Mouse (Mus musculus) midbrain, embryonic 16.5 days (tissue): ENCODE results near the gene Cdipt. TPM values are rescaled to one million over a fixed set of nuclear protein-coding genes. Genes with fewer than 3 reads are reported as not detected.

Experiments
- ATAC-seq: fragments of 200-750 bp; cut with Nextera tagmentation; 2 replicates; pipeline ENCODE4 v1.8.0; 2017; ENCODE audit warnings: moderate TSS enrichment
- H3K27ac ChIP-seq: fragments of 300-500 bp; sonication (generic); 2 replicates; pipeline ENCODE4 v1.5.1; 2014; ENCODE audit warnings: mild to moderate bottlenecking, low read length, mixed read lengths
- H3K27me3 ChIP-seq: fragments of 300-500 bp; sonication (generic); 2 replicates; pipeline ENCODE4 v1.6.1; 2014; ENCODE audit warnings: low read depth, low read length, mixed read lengths; ENCODE audit not compliant: control insufficient read depth, insufficient read depth
- H3K36me3 ChIP-seq: fragments of 300-500 bp; sonication (generic); 2 replicates; pipeline ENCODE4 v1.6.1; 2014; ENCODE audit warnings: mild to moderate bottlenecking, low read length, moderate library complexity, mixed read lengths; ENCODE audit not compliant: control insufficient read depth, insufficient read depth
- H3K4me1 ChIP-seq: fragments of 300-500 bp; sonication (generic); 2 replicates; pipeline ENCODE4 v1.6.1; 2014; ENCODE audit warnings: mild to moderate bottlenecking, low read length, mixed read lengths; ENCODE audit not compliant: control insufficient read depth, insufficient read depth
- H3K4me2 ChIP-seq: fragments of 300-500 bp; sonication (generic); 2 replicates; pipeline ENCODE4 v1.6.1; 2014; ENCODE audit warnings: mild to moderate bottlenecking, low read length, mixed read lengths
- H3K4me3 ChIP-seq: fragments of 300-500 bp; sonication (generic); 2 replicates; pipeline ENCODE4 v1.5.1; 2014; ENCODE audit warnings: low read depth, mild to moderate bottlenecking, low read length, moderate library complexity, mixed read lengths
- H3K9ac ChIP-seq: fragments of 300-500 bp; sonication (generic); 2 replicates; pipeline ENCODE4 v1.6.1; 2014; ENCODE audit warnings: low read depth, low read length, mixed read lengths
- H3K9me3 ChIP-seq: fragments of 300-500 bp; sonication (generic); replicated peaks from 2 replicates; pipeline ENCODE4 v1.6.1; 2014; ENCODE audit warnings: mild to moderate bottlenecking, low read length, mixed read lengths; ENCODE audit not compliant: control insufficient read depth, poor library complexity, severe bottlenecking
- WGBS: fragments of 180-500 bp; shearing (Covaris S2); extraction: QIAGEN DNeasy Blood & Tissue Kit; methylation state at CpG from one replicate; pipeline ENCODE4 v1.1.7; 2014; 5-methylcytosine and 5-hydroxymethylcytosine counted together
- polyA plus RNA-seq: library from polyadenylated mRNA; unstranded; fragments of >200 nt; fragmentation: Nextera tagmentation; extraction: Ambion mirVana; gene quantifications from 2 replicates; pipeline ENCODE4 v1.2.1, GENCODE M21; 2015

Gene Cdipt
- polyA plus RNA-seq, 1 experiment from 2014 or later, result 141 TPM

- Histone ChIP-seq H3K27ac (peak within 1 kb of the TSS; percentile 93), H3K4me1 (peaks cover 43% of the 10 kb centered on the region), H3K4me3 (peak within 1 kb of the TSS; percentile 56), H3K9me3 (no peaks in the 10 kb centered on the region), H3K36me3 (peaks cover 10% of the 10 kb centered on the region), H3K4me2 (peak within 1 kb of the TSS; percentile 78), H3K27me3 (no peaks in the 10 kb centered on the region), H3K9ac (peak within 1 kb of the TSS; percentile 71)
- under 1% methylated on average over 21 of the region's 21 CpGs for WGBS
- ATAC-seq, result peak; percentile 74
Measured at GRCm38 (mm10) chr7:126949403-126949792, 26.3 kb upstream of the Cdipt start, which contains the start of gene Asphd1. Gene Asphd1 (minus strand): TSS chr7:126949582.

GRCm38 (mm10) chr7:126949793-126950646 is 25.7 kb upstream of the Cdipt start, which contains the start of gene Sez6l2:
Gene Sez6l2 (plus strand): TSS chr7:126950563.
- H3K27ac ChIP-seq, result peak within 1 kb of the TSS; percentile 93
- peaks cover 43% of the 10 kb centered on the region for H3K4me1 ChIP-seq
- H3K9ac ChIP-seq, result peak within 1 kb of the TSS; percentile 71

GRCm38 (mm10) chr7:126950647-126951615 is 24.8 kb upstream of the Cdipt start:
- H3K4me2 ChIP-seq, result peak overlapping the region; percentile 78
- H3K4me1 ChIP-seq, result peaks cover 43% of the 10 kb centered on the region
- peak; percentile 5 for ATAC-seq

More at GRCm38 (mm10) chr7:126949793-126950646, 25.7 kb upstream of the Cdipt start, which contains the start of gene Sez6l2:
- peak within 1 kb of the TSS; percentile 56 for H3K4me3 ChIP-seq
- peak; percentile 93 for ATAC-seq
- peak within 1 kb of the TSS; percentile 78 for H3K4me2 ChIP-seq
- H3K27me3 ChIP-seq, result no peaks in the 10 kb centered on the region
- peaks cover 8% of the 10 kb centered on the region for H3K36me3 ChIP-seq
- no peaks in the 10 kb centered on the region for H3K9me3 ChIP-seq
- WGBS, result under 1% methylated on average over 42 of the region's 42 CpGs

DNA sequence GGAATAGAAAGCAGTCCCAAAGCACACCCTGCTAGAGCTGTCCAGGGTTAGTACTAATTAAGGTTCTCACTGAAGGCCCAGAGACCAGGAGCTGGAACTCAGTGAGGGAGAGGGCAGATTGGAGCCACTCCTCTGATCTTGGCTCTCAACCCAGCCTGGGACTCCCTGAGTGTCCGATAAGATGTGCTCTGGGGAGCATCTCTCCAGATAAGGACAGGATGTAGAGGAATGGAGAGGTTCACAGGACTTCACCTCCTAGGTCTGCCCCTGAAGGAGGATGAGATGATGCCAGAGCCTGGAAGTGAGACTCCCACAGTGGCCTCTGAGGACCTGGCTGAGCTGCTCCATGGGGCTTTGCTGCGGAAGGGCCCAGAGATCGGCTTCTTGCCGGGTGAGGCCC is 24.0 kb upstream of the Cdipt start:
- Histone ChIP-seq H3K27ac (no peak overlapping the region), H3K36me3 (peaks cover 3% of the 10 kb centered on the region; the same call in 1 of the 2 replicates), H3K4me2 (peak overlapping the region; percentile 78), H3K4me1 (peaks cover 43% of the 10 kb centered on the region), H3K27me3 (no peaks in the 10 kb centered on the region), H3K9me3 (no peaks in the 10 kb centered on the region), H3K4me3 (peak overlapping the region; percentile 56), H3K9ac (peak overlapping the region; percentile 71)
- no peak for ATAC-seq
- 26% methylated on average over 4 of the region's 4 CpGs for WGBS

More at GRCm38 (mm10) chr7:126950647-126951615, 24.8 kb upstream of the Cdipt start:
- peak overlapping the region; percentile 56 for H3K4me3 ChIP-seq
- H3K9ac ChIP-seq, result peak overlapping the region; percentile 71
- peaks cover 3% of the 10 kb centered on the region; the same call in 1 of the 2 replicates for H3K36me3 ChIP-seq
- H3K27ac ChIP-seq, result peak overlapping the region; percentile 93
- H3K9me3 ChIP-seq, result no peaks in the 10 kb centered on the region
- WGBS, result 4% methylated on average over 26 of the region's 26 CpGs
- H3K27me3 ChIP-seq, result no peaks in the 10 kb centered on the region

DNA sequence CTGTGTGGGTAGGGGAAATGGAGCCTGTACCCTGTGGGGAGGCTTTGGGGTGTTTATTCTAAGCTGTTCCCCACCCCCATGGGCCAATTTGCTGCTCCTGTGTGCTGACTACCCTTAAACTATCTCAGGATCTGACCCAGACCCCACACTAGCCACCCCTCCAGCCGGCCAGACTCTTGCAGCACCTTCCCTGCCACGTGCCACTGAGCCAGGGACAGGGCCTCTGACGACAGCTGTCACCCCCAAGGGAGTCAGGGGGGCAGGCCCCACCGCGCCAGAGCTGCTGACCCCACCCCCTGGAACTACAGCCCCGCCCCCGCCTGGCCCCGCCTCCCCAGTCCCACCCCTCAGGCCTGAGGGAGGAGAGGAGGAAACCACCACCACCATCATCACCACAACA is 23.1 kb upstream of the Cdipt start:
- no peaks in the 10 kb centered on the region for H3K27me3 ChIP-seq
- peak overlapping the region; percentile 78 for H3K4me2 ChIP-seq
- H3K9ac ChIP-seq, result peak overlapping the region; percentile 55
- no peaks in the 10 kb centered on the region for H3K9me3 ChIP-seq
- 0% methylated on average over 2 of the region's 8 CpGs for WGBS
- no peak overlapping the region for H3K27ac ChIP-seq
- ATAC-seq, result no peak
- peaks cover 37% of the 10 kb centered on the region for H3K4me1 ChIP-seq
- H3K4me3 ChIP-seq, result peak overlapping the region; percentile 56
- peaks cover 3% of the 10 kb centered on the region; the same call in 1 of the 2 replicates for H3K36me3 ChIP-seq

- Histone ChIP-seq H3K27me3 (no peaks in the 10 kb centered on the region), H3K4me3 (no peak overlapping the region), H3K9me3 (no peaks in the 10 kb centered on the region), H3K9ac (no peak overlapping the region), H3K27ac (no peak overlapping the region), H3K4me2 (no peak overlapping the region), H3K4me1 (peaks cover 22% of the 10 kb centered on the region), H3K36me3 (peaks cover 17% of the 10 kb centered on the region)
- no peak for ATAC-seq
- 67% methylated on average over 3 of the region's 3 CpGs for WGBS
Measured at GRCm38 (mm10) chr7:126955125-126955524, 20.6 kb upstream of the Cdipt start.

- no peak overlapping the region for H3K27ac ChIP-seq
- peaks cover 38% of the 10 kb centered on the region for H3K36me3 ChIP-seq
- no peaks in the 10 kb centered on the region for H3K9me3 ChIP-seq
- H3K27me3 ChIP-seq, result peaks cover 3% of the 10 kb centered on the region
- H3K4me3 ChIP-seq, result no peak overlapping the region
- ATAC-seq, result no peak
- H3K4me2 ChIP-seq, result no peak overlapping the region
- H3K9ac ChIP-seq, result no peak overlapping the region
- no peaks in the 10 kb centered on the region for H3K4me1 ChIP-seq
- WGBS, result 76% methylated on average over 9 of the region's 9 CpGs
Measured at GRCm38 (mm10) chr7:126959780-126960179, 15.9 kb upstream of the Cdipt start.

DNA sequence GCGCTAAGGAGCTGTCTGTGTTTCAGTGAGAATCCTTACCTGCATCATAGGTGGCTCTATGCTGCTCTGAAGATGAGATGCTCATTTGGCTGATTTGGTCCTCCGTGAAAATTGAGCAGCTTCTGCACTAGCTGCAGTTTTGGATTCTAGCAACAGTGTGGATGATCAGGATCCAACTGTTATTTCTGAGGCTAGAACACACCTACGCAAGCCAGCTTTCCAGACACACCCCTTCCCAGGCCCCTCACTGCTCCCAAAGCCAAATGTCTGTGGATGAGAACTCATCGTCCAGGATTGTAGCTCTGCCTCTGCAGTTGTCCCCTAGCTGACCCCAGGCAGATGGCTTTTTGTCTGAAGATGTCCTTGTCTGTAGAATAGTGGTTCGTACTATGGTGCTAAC is 14.6 kb upstream of the Cdipt start:
- Histone ChIP-seq H3K27ac (no peak overlapping the region), H3K4me2 (no peak overlapping the region), H3K9me3 (no peaks in the 10 kb centered on the region), H3K9ac (no peak overlapping the region), H3K4me3 (no peak overlapping the region), H3K36me3 (peaks cover 38% of the 10 kb centered on the region), H3K4me1 (no peaks in the 10 kb centered on the region), H3K27me3 (peaks cover 3% of the 10 kb centered on the region)
- no peak for ATAC-seq
- 91% methylated on average over 5 of the region's 5 CpGs for WGBS
